ENCODE assay signal across 40 mouse cellular contexts in genomic region chr14:52427686-52428085, GRCm38 (mm10). TPM values are rescaled to one million over a fixed set of nuclear protein-coding genes. Genes with fewer than 3 reads are reported as not detected.
DNase-seq lines count a peak whose midpoint lies in the region; ATAC-seq and TF ChIP-seq lines count a peak whose summit lies in the region.
"Had no signal": no experiment of that assay in that cellular context is flagged by ENCODE, and none has a peak within 500 bp of the region (broad histone marks: within the 10 kb centered on the region; RNA-seq: fewer than 3 reads in every experiment).

No protein-coding gene starts in this region.

- H3K36me3 ChIP-seq in spleen, adult 2 months (ENCODE audit: control insufficient read depth, insufficient read depth, low read length): no peaks in the 10 kb centered on the region
- H3K36me3 ChIP-seq in forebrain, embryonic 13.5 days (ENCODE audit: poor library complexity, severe bottlenecking): no peaks in the 10 kb centered on the region
- H3K36me3 ChIP-seq: forebrain, embryonic 12.5 days; heart, embryonic 13.5 days; hindbrain, embryonic 10.5 days; hindbrain, embryonic 15.5 days; kidney, embryonic 15.5 days; limb, embryonic 10.5 days; limb, embryonic 15.5 days; liver, embryonic 13.5 days; neural tube, embryonic 15.5 days had no signal

- DNase-seq in spleen, adult 2 months (ENCODE audit: low read depth in 1 of 2, low spot score in 2 of 2): peak; percentile 5 to 17
- no peak for DNase-seq in spleen, postnatal 14 days (ENCODE audit: low spot score in 2 of 2)
- DNase-seq in induced T-regulatory cell, adult 2 months (ENCODE audit: low read depth): peak; percentile 3
- DNase-seq in thymus, postnatal 10 days (ENCODE audit: low spot score in 2 of 2): peak; percentile 73 to 84
- DNase-seq in layer of hippocampus, postnatal 25 days (ENCODE audit: extremely low spot score in 1 of 2, low spot score in 1 of 2): no peak
- no peak for DNase-seq in lung, postnatal 14 days
- DNase-seq: adrenal gland, postnatal 14 days; cerebellum, adult 11 months; cerebellum, adult 9-10 months; heart, adult 2 months; heart, postnatal 14 days; kidney, adult 18-20 months; kidney, postnatal 25 days; liver, embryonic 13.5 days; lung, adult 18-20 months; midbrain, embryonic 14.5 days; retina, postnatal 1 day; right cerebral cortex, postnatal 14 days had no signal

- no peaks in the 10 kb centered on the region for H3K9me3 ChIP-seq in forebrain, embryonic 13.5 days (replicated peaks)
- H3K9me3 ChIP-seq: forebrain, embryonic 12.5 days; heart, embryonic 13.5 days; hindbrain, embryonic 10.5 days; hindbrain, embryonic 15.5 days; kidney, embryonic 15.5 days; limb, embryonic 10.5 days; limb, embryonic 15.5 days; liver, embryonic 13.5 days; neural tube, embryonic 15.5 days had no signal

- TF ChIP-seq CTCF in spleen, adult 2 months (IDR thresholded peaks at IDR 0.05; ENCODE audit: extremely low read depth, insufficient read depth, insufficient read length, insufficient replicate concordance): no peak

- no peak for ATAC-seq in forebrain, embryonic 13.5 days
- ATAC-seq: lung, postnatal 0 days; Patski had no signal

- no peaks in the 10 kb centered on the region for H3K4me1 ChIP-seq in spleen, adult 2 months (ENCODE audit: control insufficient read depth, insufficient read depth, insufficient read length)
- no peaks in the 10 kb centered on the region for H3K4me1 ChIP-seq in forebrain, embryonic 13.5 days
- H3K4me1 ChIP-seq: forebrain, embryonic 12.5 days; heart, embryonic 13.5 days; hindbrain, embryonic 15.5 days; kidney, embryonic 15.5 days; limb, embryonic 10.5 days; limb, embryonic 15.5 days; liver, embryonic 13.5 days; neural tube, embryonic 15.5 days had no signal

- no peaks in the 10 kb centered on the region for H3K27me3 ChIP-seq in spleen, adult 2 months (ENCODE audit: control insufficient read depth, insufficient read depth, low read length)
- H3K27me3 ChIP-seq in forebrain, embryonic 13.5 days: no peaks in the 10 kb centered on the region
- H3K27me3 ChIP-seq: forebrain, embryonic 12.5 days; heart, embryonic 13.5 days; hindbrain, embryonic 15.5 days; kidney, embryonic 15.5 days; limb, embryonic 15.5 days; liver, embryonic 13.5 days; neural tube, embryonic 15.5 days had no signal

- no peak for TF ChIP-seq POLR2A in spleen, adult 2 months (IDR thresholded peaks at IDR 0.05; ENCODE audit: low read depth, low read length)

- H3K27ac ChIP-seq in spleen, adult 2 months (ENCODE audit: insufficient read depth, low read length): no peak overlapping the region
- H3K27ac ChIP-seq in forebrain, embryonic 13.5 days: no peak overlapping the region
- H3K27ac ChIP-seq: forebrain, embryonic 12.5 days; heart, adult 2 months; heart, embryonic 13.5 days; hindbrain, embryonic 10.5 days; hindbrain, embryonic 15.5 days; kidney, embryonic 15.5 days; limb, embryonic 10.5 days; limb, embryonic 15.5 days; liver, embryonic 13.5 days; neural tube, embryonic 15.5 days had no signal

- 59% methylated on average over 1 of the region's 1 CpGs for WGBS in spleen, adult 2 months
- 100% methylated on average over 1 of the region's 1 CpGs for WGBS in forebrain, embryonic 13.5 days

- no peak overlapping the region for H3K4me3 ChIP-seq in spleen, adult 2 months (ENCODE audit: extremely low read depth, insufficient read depth, insufficient read length)
- no peak overlapping the region for H3K4me3 ChIP-seq in forebrain, embryonic 13.5 days
- H3K4me3 ChIP-seq: forebrain, embryonic 12.5 days; heart, adult 2 months; heart, embryonic 13.5 days; hindbrain, embryonic 10.5 days; hindbrain, embryonic 15.5 days; kidney, embryonic 15.5 days; limb, embryonic 10.5 days; limb, embryonic 15.5 days; liver, embryonic 13.5 days; neural tube, embryonic 15.5 days had no signal

- no peak overlapping the region for H3K4me2 ChIP-seq in forebrain, embryonic 13.5 days
- H3K4me2 ChIP-seq: forebrain, embryonic 12.5 days; heart, embryonic 13.5 days; hindbrain, embryonic 15.5 days; kidney, embryonic 15.5 days; limb, embryonic 15.5 days; liver, embryonic 13.5 days; neural tube, embryonic 15.5 days had no signal

- H3K9ac ChIP-seq in forebrain, embryonic 13.5 days: no peak overlapping the region
- H3K9ac ChIP-seq: forebrain, embryonic 12.5 days; heart, embryonic 13.5 days; hindbrain, embryonic 15.5 days; kidney, embryonic 15.5 days; limb, embryonic 15.5 days; liver, embryonic 13.5 days; neural tube, embryonic 15.5 days had no signal

RNA-seq across cellular contexts. Expression of gene Olfr1510, which starts 13.5 kb away (rescaled TPM):
- not detected in 2 replicates for polyA plus RNA-seq in spleen, adult 2 months (2012; rRNA removed)
- polyA plus RNA-seq in forebrain, embryonic 13.5 days (2015; fragmentation: Nextera tagmentation; extraction: Ambion mirVana): not detected in 2 replicates
- total RNA-seq in layer of hippocampus, postnatal 25 days (2021): not detected
- total RNA-seq: adrenal gland, postnatal 14 days; common myeloid progenitor, adult 5-6 weeks; gastrocnemius, adult 18-20 months; gastrocnemius, postnatal 4 days; heart, adult 2 months; heart, postnatal 14 days; layer of hippocampus, adult 18-20 months; layer of hippocampus, postnatal 10 days; MEL; monocyte, adult 5-6 weeks had no signal
- polyA plus RNA-seq: embryonic facial prominence, embryonic 14.5 days; forebrain, embryonic 12.5 days; heart, adult 2 months; heart, embryonic 13.5 days; hindbrain, embryonic 10.5 days; hindbrain, embryonic 15.5 days; intestine, embryonic 14.5 days; kidney, embryonic 15.5 days; limb, embryonic 10.5 days; limb, embryonic 15.5 days; liver, embryonic 13.5 days; lung, postnatal 0 days; midbrain, embryonic 14.5 days; neural tube, embryonic 15.5 days; Patski; small intestine, adult 2 months; urinary bladder, adult 2 months had no signal

RNA-seq across cellular contexts. Expression of gene Olfr1509, which starts 15.1 kb away (rescaled TPM):
- not detected in 2 replicates for polyA plus RNA-seq in spleen, adult 2 months (2012; rRNA removed)
- not detected in 2 replicates for polyA plus RNA-seq in forebrain, embryonic 13.5 days (2015; fragmentation: Nextera tagmentation; extraction: Ambion mirVana)
- total RNA-seq in layer of hippocampus, postnatal 25 days (2021): not detected
- total RNA-seq: adrenal gland, postnatal 14 days; common myeloid progenitor, adult 5-6 weeks; gastrocnemius, adult 18-20 months; gastrocnemius, postnatal 4 days; heart, adult 2 months; heart, postnatal 14 days; layer of hippocampus, adult 18-20 months; layer of hippocampus, postnatal 10 days; MEL; monocyte, adult 5-6 weeks had no signal
- polyA plus RNA-seq: embryonic facial prominence, embryonic 14.5 days; forebrain, embryonic 12.5 days; heart, adult 2 months; heart, embryonic 13.5 days; hindbrain, embryonic 10.5 days; hindbrain, embryonic 15.5 days; intestine, embryonic 14.5 days; kidney, embryonic 15.5 days; limb, embryonic 10.5 days; limb, embryonic 15.5 days; liver, embryonic 13.5 days; lung, postnatal 0 days; midbrain, embryonic 14.5 days; neural tube, embryonic 15.5 days; Patski; small intestine, adult 2 months; urinary bladder, adult 2 months had no signal

RNA-seq across cellular contexts. Expression of gene Olfr1511, which starts 30.5 kb away (rescaled TPM):
- not detected in 2 replicates for polyA plus RNA-seq in spleen, adult 2 months (2012; rRNA removed)
- polyA plus RNA-seq in forebrain, embryonic 13.5 days (2015; fragmentation: Nextera tagmentation; extraction: Ambion mirVana): not detected in 2 replicates
- not detected for total RNA-seq in layer of hippocampus, postnatal 25 days (2021)
- total RNA-seq: adrenal gland, postnatal 14 days; common myeloid progenitor, adult 5-6 weeks; gastrocnemius, adult 18-20 months; gastrocnemius, postnatal 4 days; heart, adult 2 months; heart, postnatal 14 days; layer of hippocampus, adult 18-20 months; layer of hippocampus, postnatal 10 days; MEL; monocyte, adult 5-6 weeks had no signal
- polyA plus RNA-seq: embryonic facial prominence, embryonic 14.5 days; forebrain, embryonic 12.5 days; heart, adult 2 months; heart, embryonic 13.5 days; hindbrain, embryonic 10.5 days; intestine, embryonic 14.5 days; kidney, embryonic 15.5 days; limb, embryonic 10.5 days; limb, embryonic 15.5 days; liver, embryonic 13.5 days; lung, postnatal 0 days; midbrain, embryonic 14.5 days; Patski; small intestine, adult 2 months; urinary bladder, adult 2 months had no signal

RNA-seq across cellular contexts. Expression of gene Olfr1508, which starts 39.6 kb away (rescaled TPM):
- polyA plus RNA-seq in spleen, adult 2 months (2012; rRNA removed): not detected in 2 replicates
- polyA plus RNA-seq in forebrain, embryonic 13.5 days (2015; fragmentation: Nextera tagmentation; extraction: Ambion mirVana): not detected in 2 replicates
- not detected for total RNA-seq in layer of hippocampus, postnatal 25 days (2021)
- total RNA-seq: adrenal gland, postnatal 14 days; common myeloid progenitor, adult 5-6 weeks; gastrocnemius, adult 18-20 months; heart, adult 2 months; heart, postnatal 14 days; layer of hippocampus, adult 18-20 months; layer of hippocampus, postnatal 10 days; MEL; monocyte, adult 5-6 weeks had no signal
- polyA plus RNA-seq: embryonic facial prominence, embryonic 14.5 days; forebrain, embryonic 12.5 days; heart, adult 2 months; heart, embryonic 13.5 days; hindbrain, embryonic 10.5 days; hindbrain, embryonic 15.5 days; intestine, embryonic 14.5 days; kidney, embryonic 15.5 days; limb, embryonic 10.5 days; limb, embryonic 15.5 days; liver, embryonic 13.5 days; lung, postnatal 0 days; midbrain, embryonic 14.5 days; Patski; small intestine, adult 2 months; urinary bladder, adult 2 months had no signal

RNA-seq across cellular contexts. Expression of gene Olfr1512, which starts 48.7 kb away (rescaled TPM):
- polyA plus RNA-seq in spleen, adult 2 months (2012; rRNA removed): not detected in 2 replicates
- not detected in 2 replicates for polyA plus RNA-seq in forebrain, embryonic 13.5 days (2015; fragmentation: Nextera tagmentation; extraction: Ambion mirVana)
- total RNA-seq in layer of hippocampus, postnatal 25 days (2021): not detected
- total RNA-seq: adrenal gland, postnatal 14 days; common myeloid progenitor, adult 5-6 weeks; gastrocnemius, adult 18-20 months; gastrocnemius, postnatal 4 days; heart, adult 2 months; heart, postnatal 14 days; layer of hippocampus, adult 18-20 months; layer of hippocampus, postnatal 10 days; monocyte, adult 5-6 weeks had no signal
- polyA plus RNA-seq: forebrain, embryonic 12.5 days; heart, adult 2 months; heart, embryonic 13.5 days; hindbrain, embryonic 10.5 days; intestine, embryonic 14.5 days; kidney, embryonic 15.5 days; limb, embryonic 10.5 days; limb, embryonic 15.5 days; liver, embryonic 13.5 days; lung, postnatal 0 days; midbrain, embryonic 14.5 days; Patski; small intestine, adult 2 months; urinary bladder, adult 2 months had no signal

Comparison
In these comparisons a context has a peak if more than half of its experiments do, and no peak if none do; other contexts are left out.
1. DNase-seq: peak in spleen, adult 2 months (2 of 2), induced T-regulatory cell, adult 2 months (single experiment) and thymus, postnatal 10 days (2 of 2); none in spleen, postnatal 14 days (0 of 2), layer of hippocampus, postnatal 25 days (0 of 2) and lung, postnatal 14 days (single experiment).